Mouse (Mus musculus): ENCODE results near the gene Nap1l1. TPM values are rescaled to one million over a fixed set of nuclear protein-coding genes. Genes with fewer than 3 reads are reported as not detected.

The Nap1l1 gene
- polyA plus RNA-seq, 1 experiment from 2014 or later: 196 TPM

- Histone ChIP-seq H3K36me3 (no peaks in the 10 kb centered on the region), H3K4me2 (replicated peaks) (no peak overlapping the region; the same call in 1 of the 2 replicates), H3K27ac (no peak overlapping the region), H3K9ac (no peak overlapping the region), H3K4me3 (replicated peaks) (no peak overlapping the region), H3K27me3 (replicated peaks) (no peaks in the 10 kb centered on the region), H3K4me1 (replicated peaks) (peaks cover 27% of the 10 kb centered on the region), H3K9me3 (no peaks in the 10 kb centered on the region)
- no peak for ATAC-seq
- WGBS: 66% methylated on average over 24 of the region's 24 CpGs
These were observed 46.8 kb downstream of the Nap1l1 start for GRCm38 (mm10) chr10:111519620-111520370.

- H3K9ac ChIP-seq: no peak overlapping the region
- no peak overlapping the region for H3K4me3 ChIP-seq (replicated peaks)
- no peaks in the 10 kb centered on the region for H3K27me3 ChIP-seq (replicated peaks)
- no peaks in the 10 kb centered on the region for H3K9me3 ChIP-seq
- H3K4me2 ChIP-seq (replicated peaks): no peak overlapping the region
- no peak overlapping the region for H3K27ac ChIP-seq
- no peak for ATAC-seq
- H3K4me1 ChIP-seq (replicated peaks): peaks cover 21% of the 10 kb centered on the region
- no peaks in the 10 kb centered on the region for H3K36me3 ChIP-seq
- 59% methylated on average over 3 of the region's 3 CpGs for WGBS
These were observed 47.6 kb downstream of the Nap1l1 start for GRCm38 (mm10) chr10:111520621-111521020.

GRCm38 (mm10) chr10:111521636-111522035 is 48.6 kb downstream of the Nap1l1 start:
- ATAC-seq: no peak
- WGBS: 61% methylated on average over 4 of the region's 4 CpGs
- Histone ChIP-seq H3K9ac (no peak overlapping the region), H3K4me2 (replicated peaks) (no peak overlapping the region), H3K9me3 (no peaks in the 10 kb centered on the region), H3K27ac (no peak overlapping the region), H3K36me3 (no peaks in the 10 kb centered on the region), H3K4me1 (replicated peaks) (peaks cover 12% of the 10 kb centered on the region), H3K4me3 (replicated peaks) (no peak overlapping the region), H3K27me3 (replicated peaks) (no peaks in the 10 kb centered on the region)

- no peaks in the 10 kb centered on the region for H3K9me3 ChIP-seq
- ATAC-seq: no peak
- H3K4me2 ChIP-seq (replicated peaks): no peak overlapping the region
- H3K4me3 ChIP-seq (replicated peaks): no peak overlapping the region
- H3K4me1 ChIP-seq (replicated peaks): peaks cover 11% of the 10 kb centered on the region
- H3K9ac ChIP-seq: no peak overlapping the region
- H3K27me3 ChIP-seq (replicated peaks): no peaks in the 10 kb centered on the region
- H3K36me3 ChIP-seq: no peaks in the 10 kb centered on the region
- WGBS: 74% methylated on average over 4 of the region's 4 CpGs
- H3K27ac ChIP-seq: no peak overlapping the region
These were observed 49.2 kb downstream of the Nap1l1 start for GRCm38 (mm10) chr10:111522230-111522629.

- WGBS: 90% methylated on average over 12 of the region's 12 CpGs
- no peak for ATAC-seq
- no peaks in the 10 kb centered on the region for H3K9me3 ChIP-seq
- no peaks in the 10 kb centered on the region for H3K27me3 ChIP-seq (replicated peaks)
- H3K9ac ChIP-seq: no peak overlapping the region
- H3K4me1 ChIP-seq (replicated peaks): 0 out of 2 replicates have a peak, but pooled peaks cover 7% of the 10 kb centered on the region
- no peak overlapping the region for H3K4me2 ChIP-seq (replicated peaks)
- no peak overlapping the region for H3K27ac ChIP-seq
- H3K36me3 ChIP-seq: no peaks in the 10 kb centered on the region
- no peak overlapping the region for H3K4me3 ChIP-seq (replicated peaks)
These were observed 50.9 kb downstream of the Nap1l1 start for GRCm38 (mm10) chr10:111523894-111524293.

GRCm38 (mm10) chr10:111527057-111527456 is 54.0 kb downstream of the Nap1l1 start:
- Histone ChIP-seq H3K27me3 (replicated peaks) (no peaks in the 10 kb centered on the region), H3K27ac (no peak overlapping the region), H3K36me3 (no peaks in the 10 kb centered on the region), H3K9ac (no peak overlapping the region), H3K4me2 (replicated peaks) (no peak overlapping the region), H3K4me1 (replicated peaks) (0 out of 2 replicates have a peak, but pooled peaks cover 9% of the 10 kb centered on the region), H3K9me3 (no peaks in the 10 kb centered on the region), H3K4me3 (replicated peaks) (no peak overlapping the region)
- WGBS: 68% methylated on average over 5 of the region's 5 CpGs
- ATAC-seq: peak; percentile 55

- H3K27me3 ChIP-seq (replicated peaks): no peaks in the 10 kb centered on the region
- H3K4me1 ChIP-seq (replicated peaks): 0 out of 2 replicates have a peak, but pooled peaks cover 9% of the 10 kb centered on the region
- no peaks in the 10 kb centered on the region for H3K36me3 ChIP-seq
- no peak overlapping the region for H3K4me3 ChIP-seq (replicated peaks)
- H3K4me2 ChIP-seq (replicated peaks): no peak overlapping the region
- H3K27ac ChIP-seq: no peak overlapping the region
- 0 out of 2 replicates have a peak, but pooled peaks have one; percentile 21 for ATAC-seq
- no peaks in the 10 kb centered on the region for H3K9me3 ChIP-seq
- H3K9ac ChIP-seq: no peak overlapping the region
- WGBS: 73% methylated on average over 7 of the region's 7 CpGs
These were observed 54.6 kb downstream of the Nap1l1 start for GRCm38 (mm10) chr10:111527613-111528012.

- WGBS: 52% methylated on average over 4 of the region's 4 CpGs
- H3K4me3 ChIP-seq (replicated peaks): no peak overlapping the region
- peak; percentile 39; the same call in 1 of the 2 replicates for ATAC-seq
These were observed 55.3 kb downstream of the Nap1l1 start for GRCm38 (mm10) chr10:111528283-111528682.

GRCm38 (mm10) chr10:111530398-111530797 is 57.4 kb downstream of the Nap1l1 start:
- no peaks in the 10 kb centered on the region for H3K36me3 ChIP-seq

More at GRCm38 (mm10) chr10:111528283-111528682, 55.3 kb downstream of the Nap1l1 start:
- Histone ChIP-seq H3K27me3 (replicated peaks) (no peaks in the 10 kb centered on the region), H3K4me1 (replicated peaks) (0 out of 2 replicates have a peak, but pooled peaks cover 9% of the 10 kb centered on the region), H3K36me3 (no peaks in the 10 kb centered on the region), H3K27ac (no peak overlapping the region), H3K4me2 (replicated peaks) (no peak overlapping the region), H3K9ac (no peak overlapping the region), H3K9me3 (no peaks in the 10 kb centered on the region)

GRCm38 (mm10) chr10:111534691-111535090 is 61.7 kb downstream of the Nap1l1 start:
- ATAC-seq: no peak
- Histone ChIP-seq H3K4me3 (replicated peaks) (no peak overlapping the region), H3K36me3 (no peaks in the 10 kb centered on the region), H3K4me1 (replicated peaks) (peaks cover 13% of the 10 kb centered on the region), H3K9ac (no peak overlapping the region), H3K27ac (no peak overlapping the region), H3K9me3 (no peaks in the 10 kb centered on the region), H3K4me2 (replicated peaks) (no peak overlapping the region), H3K27me3 (replicated peaks) (no peaks in the 10 kb centered on the region)
- 66% methylated on average over 8 of the region's 8 CpGs for WGBS

More at GRCm38 (mm10) chr10:111530398-111530797, 57.4 kb downstream of the Nap1l1 start:
- Histone ChIP-seq H3K27ac (no peak overlapping the region), H3K9me3 (no peaks in the 10 kb centered on the region), H3K4me2 (replicated peaks) (no peak overlapping the region), H3K9ac (no peak overlapping the region), H3K4me1 (replicated peaks) (0 out of 2 replicates have a peak, but pooled peaks cover 9% of the 10 kb centered on the region), H3K4me3 (replicated peaks) (no peak overlapping the region), H3K27me3 (replicated peaks) (no peaks in the 10 kb centered on the region)
- WGBS: 42% methylated on average over 7 of the region's 7 CpGs
- peak; percentile 72 for ATAC-seq

- Histone ChIP-seq H3K9ac (no peak overlapping the region), H3K9me3 (no peaks in the 10 kb centered on the region), H3K27me3 (replicated peaks) (no peaks in the 10 kb centered on the region), H3K4me2 (replicated peaks) (peak overlapping the region; percentile 40), H3K27ac (no peak overlapping the region), H3K4me1 (replicated peaks) (peaks cover 16% of the 10 kb centered on the region), H3K36me3 (no peaks in the 10 kb centered on the region), H3K4me3 (replicated peaks) (0 out of 2 replicates have a peak overlapping the region, but pooled peaks have one; percentile 0)
- no peak for ATAC-seq
- 59% methylated on average over 19 of the region's 19 CpGs for WGBS
These were observed 64.4 kb downstream of the Nap1l1 start for GRCm38 (mm10) chr10:111537410-111537809.

- peak; percentile 56 for ATAC-seq
- peak overlapping the region; percentile 25 for H3K4me2 ChIP-seq (replicated peaks)
These were observed 66.8 kb downstream of the Nap1l1 start for GRCm38 (mm10) chr10:111539724-111540324.

More at GRCm38 (mm10) chr10:111539724-111540324, 66.8 kb downstream of the Nap1l1 start:
- no peaks in the 10 kb centered on the region for H3K9me3 ChIP-seq
- no peak overlapping the region for H3K9ac ChIP-seq
- no peaks in the 10 kb centered on the region for H3K27me3 ChIP-seq (replicated peaks)
- H3K4me3 ChIP-seq (replicated peaks): no peak overlapping the region
- peak overlapping the region; percentile 63 for H3K27ac ChIP-seq
- no peaks in the 10 kb centered on the region for H3K36me3 ChIP-seq
- H3K4me1 ChIP-seq (replicated peaks): peaks cover 30% of the 10 kb centered on the region
- 22% methylated on average over 9 of the region's 9 CpGs for WGBS

Data from intestine, embryonic 15.5 days (tissue).